Mouse (Mus musculus): ENCODE results near the gene Twf2.
A peak's percentile ranks its signal among the peaks of the same experiment; 100 is the strongest.
"Not testable (repeated sequence)": the region's sequence is repeated elsewhere in the genome, so short reads cannot be mapped to it uniquely, and the experiment has no call there.

Gene Twf2

DNA sequence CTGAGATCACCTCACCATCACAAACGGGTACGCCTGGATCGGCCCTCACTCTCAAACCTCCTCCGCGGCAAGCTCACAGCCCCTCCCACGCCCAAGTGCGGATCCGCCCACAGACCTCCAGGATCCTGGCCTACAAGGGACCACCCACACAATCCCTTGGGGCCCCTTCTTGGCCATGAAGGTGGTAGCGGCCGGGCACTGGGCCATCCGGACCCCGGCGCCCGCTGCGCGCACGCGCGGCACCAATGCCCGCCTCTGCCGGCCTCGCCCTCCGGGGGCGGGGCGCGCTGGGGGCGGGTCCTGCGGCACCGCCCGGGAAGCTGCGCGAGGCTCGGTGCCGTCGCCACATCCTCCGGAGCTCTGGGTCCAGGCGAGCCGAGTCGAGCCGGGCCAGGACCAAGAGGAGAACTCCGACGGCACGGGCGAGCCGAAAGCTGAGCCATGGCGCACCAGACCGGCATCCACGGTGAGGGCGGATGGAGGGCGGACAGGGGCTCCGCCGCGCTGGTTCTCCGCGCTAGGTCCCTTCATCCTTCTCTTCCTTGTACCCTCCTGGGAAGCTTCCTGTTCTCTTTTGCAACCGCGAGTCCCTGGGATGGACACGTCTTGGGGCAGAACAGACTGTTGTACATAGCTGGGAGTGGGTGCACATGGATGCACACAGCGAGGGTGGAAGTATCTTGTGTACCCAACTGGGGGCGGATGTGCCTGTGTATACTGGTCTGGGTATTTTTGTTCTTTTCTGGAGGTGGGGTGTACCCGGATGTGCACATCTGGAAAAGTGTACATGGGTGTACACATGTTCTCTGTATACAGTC lies at the start of gene Twf2:
TSS of gene Twf2 (plus strand) at position 290 of the 818 bp plus-strand sequence.
- DNase-seq: peak; percentile 91

DNA sequence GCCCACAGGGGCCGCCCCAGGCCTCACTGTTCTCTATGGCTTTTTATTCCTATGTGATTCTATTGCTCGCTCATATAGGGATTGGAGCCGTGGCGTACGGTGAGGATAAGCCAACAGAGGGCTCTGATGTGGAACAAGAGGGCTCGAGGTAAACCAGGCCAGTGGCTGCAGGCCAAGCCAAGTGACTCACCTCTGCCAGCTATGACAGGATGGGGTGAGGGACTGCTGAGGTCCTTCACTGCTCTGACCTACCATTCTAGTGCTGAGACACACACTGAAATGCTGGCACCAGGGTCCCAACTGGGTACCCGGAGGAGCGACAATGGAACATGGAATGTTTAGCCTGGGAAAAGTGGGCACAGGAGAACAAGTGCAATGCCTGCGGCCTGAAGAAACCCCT lies 48.8 kb upstream of the Twf2 start:
- no peak for DNase-seq

DNA sequence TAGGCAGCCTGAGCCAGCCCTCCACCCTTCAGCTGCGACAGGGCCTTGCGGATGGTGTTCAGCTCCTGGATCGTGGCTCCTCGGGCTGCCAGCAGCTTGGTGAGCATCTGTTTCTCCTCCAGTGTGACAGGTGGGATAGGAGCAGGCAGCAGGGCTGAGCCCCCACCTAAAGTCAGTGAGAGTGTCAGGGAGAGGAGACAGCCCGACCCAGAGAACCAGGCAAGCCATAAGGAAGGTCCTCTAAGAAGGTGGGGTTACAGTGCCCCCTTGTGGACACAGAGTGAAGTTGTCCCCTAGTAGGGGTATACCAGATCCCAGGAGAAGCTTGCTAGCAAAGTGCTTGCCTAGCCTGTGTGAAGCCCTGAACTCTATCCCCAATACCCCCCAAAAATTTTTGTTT lies 46.5 kb upstream of the Twf2 start:
- DNase-seq: peak; percentile 40

GRCm38 (mm10) chr9:106156921-106157622 lies 45.8 kb upstream of the Twf2 start:
- DNase-seq: no peak

DNA sequence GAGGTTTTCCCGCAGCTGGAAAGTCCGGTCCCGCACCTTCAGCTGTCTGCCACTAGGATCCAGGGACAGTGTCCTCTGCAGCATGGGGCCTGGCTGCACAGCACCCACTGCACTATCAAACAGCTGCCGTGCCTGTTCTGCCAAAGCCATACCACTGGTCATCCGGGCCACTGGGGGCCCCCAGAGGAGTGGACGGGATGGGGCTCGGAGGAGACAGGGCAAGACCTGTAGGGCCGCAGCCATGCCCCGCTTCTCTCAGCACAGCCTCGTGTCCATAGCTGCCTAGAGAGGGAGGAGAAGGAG lies 45.3 kb upstream of the Twf2 start:
- DNase-seq: no peak

DNA sequence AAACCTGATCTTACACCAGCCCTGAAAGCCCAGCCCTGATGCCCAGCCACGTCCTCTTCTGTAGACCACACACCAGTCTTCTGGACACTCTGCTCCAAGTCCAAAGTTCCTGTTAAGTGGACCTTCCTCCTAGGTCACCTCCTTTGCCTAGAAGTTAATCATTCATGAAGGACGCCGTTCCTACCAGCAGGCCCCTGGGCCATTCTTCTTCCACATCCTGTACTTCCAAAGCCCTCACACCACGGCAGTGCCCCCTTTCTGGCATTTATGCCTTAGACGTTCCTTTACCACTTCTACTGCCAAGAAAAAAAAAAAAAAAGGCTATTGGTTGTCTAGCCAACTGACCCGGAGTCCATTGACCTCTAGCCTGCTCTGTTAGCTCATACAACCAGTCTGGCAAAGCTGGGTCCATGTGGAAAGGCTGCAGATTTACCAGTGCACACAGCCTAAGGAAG lies 44.8 kb upstream of the Twf2 start, which contains the start of gene Glyctk:
TSS of gene Glyctk (minus strand) at position 102 of the 455 bp plus-strand sequence.
- no peak for DNase-seq

- no peak for DNase-seq
These were observed 43.7 kb upstream of the Twf2 start for GRCm38 (mm10) chr9:106159237-106159636.

DNA sequence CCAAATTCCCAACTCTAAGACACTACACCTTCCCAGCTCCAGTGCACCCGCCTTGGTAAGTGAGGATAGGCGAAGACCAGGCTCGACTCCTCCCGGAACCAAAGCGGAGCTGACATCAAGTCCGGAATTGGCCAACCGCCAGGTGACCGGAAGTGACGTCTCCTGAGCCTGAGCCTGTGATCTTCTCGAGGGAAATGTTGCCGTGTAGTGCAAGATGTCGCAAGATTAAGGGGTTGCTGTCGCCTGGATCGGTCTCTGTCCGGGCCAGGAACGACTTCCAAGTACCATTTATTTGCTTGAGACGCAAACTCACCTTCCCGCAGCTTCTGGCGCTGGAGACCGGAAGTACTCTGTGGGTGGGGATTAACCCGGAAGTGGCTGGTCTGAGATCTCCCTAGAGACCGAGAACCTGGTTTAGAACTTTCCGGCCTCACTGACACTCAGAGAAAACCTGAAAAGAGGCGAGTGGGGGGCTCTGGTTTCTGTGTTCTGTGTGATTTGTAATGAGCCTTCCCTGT lies 43.1 kb upstream of the Twf2 start:
- peak; percentile 91 for DNase-seq

DNA sequence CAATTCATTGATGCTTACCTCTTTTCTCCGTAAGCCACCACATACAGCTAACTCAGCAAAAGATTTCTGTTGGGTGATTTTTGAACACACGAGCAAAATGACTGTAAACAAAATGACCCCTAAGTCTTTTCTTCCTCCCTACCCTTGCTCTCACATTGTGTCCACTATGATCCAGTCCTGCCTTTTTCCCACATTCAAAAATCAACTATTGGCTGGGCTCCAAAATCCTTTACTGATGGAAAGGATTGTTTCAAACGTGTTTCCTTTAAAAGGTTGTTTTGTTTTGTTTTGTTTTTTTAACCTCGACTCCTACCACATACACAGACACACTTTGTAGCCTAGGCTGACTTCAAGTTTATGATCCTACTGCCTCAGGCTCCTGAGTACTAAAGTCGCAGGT lies 42.5 kb upstream of the Twf2 start:
- DNase-seq: no peak

DNA sequence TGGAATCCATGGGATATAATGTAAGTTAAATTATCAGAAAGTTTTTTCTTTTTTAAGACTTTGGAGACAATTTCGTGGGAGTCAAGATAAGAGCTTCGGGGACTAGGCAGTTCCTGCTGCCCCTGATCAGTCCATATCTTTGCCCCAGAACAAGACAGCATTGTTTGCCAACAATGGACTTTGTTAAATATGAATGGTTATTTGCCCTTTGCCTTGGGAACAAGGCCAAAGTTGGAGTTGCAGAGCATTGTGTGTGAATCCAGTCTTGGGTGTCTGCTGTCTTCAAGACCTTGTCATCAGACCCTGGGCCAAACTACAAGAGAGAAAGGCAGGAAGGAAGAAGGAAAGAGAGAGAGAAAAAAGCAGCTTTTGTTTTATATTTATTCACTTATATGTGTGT lies 36.2 kb upstream of the Twf2 start:
- no peak for DNase-seq

GRCm38 (mm10) chr9:106167241-106167640 lies 35.7 kb upstream of the Twf2 start:
- DNase-seq: no peak

DNA sequence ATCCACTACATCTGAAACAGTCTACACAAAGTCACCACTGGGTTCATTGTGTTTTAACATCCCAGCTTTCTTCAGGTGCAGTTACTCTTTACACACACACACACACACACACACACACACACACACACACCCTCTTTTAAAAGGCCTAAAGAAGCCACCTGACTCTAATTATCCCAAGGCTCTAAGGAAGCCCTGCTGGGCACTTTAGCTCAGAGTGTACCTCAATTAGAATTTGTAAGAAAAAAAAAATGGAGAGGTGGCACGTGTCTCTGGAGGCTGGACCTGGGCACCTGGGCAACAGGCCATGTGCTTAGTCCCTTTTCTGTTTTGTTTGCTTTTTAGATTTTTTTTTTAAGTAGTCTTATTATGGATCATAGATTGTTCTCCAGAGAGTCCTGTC lies 35.2 kb upstream of the Twf2 start:
- DNase-seq: no peak

DNA sequence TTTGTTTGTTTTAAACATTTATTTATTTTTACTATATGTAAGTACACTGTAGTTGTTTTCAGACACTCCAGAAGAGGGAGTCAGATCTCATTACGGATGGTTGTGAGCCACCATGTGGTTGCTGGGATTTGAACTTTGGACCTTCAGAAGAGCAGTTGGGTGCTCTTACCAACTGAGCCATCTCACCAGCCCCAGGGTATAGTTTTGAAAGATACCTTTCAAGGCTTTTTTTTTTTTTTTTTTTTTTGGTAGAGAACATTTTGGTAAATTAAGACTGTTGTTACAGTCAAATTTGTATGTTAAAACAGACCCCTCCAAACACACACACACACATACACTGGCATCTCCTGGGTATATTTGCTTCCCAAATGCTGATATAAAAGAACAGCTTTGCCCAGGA lies 33.9 kb upstream of the Twf2 start:
- DNase-seq: not testable (repeated sequence)

GRCm38 (mm10) chr9:106169917-106170316 lies 33.0 kb upstream of the Twf2 start:
- no peak for DNase-seq

- peak; percentile 90 for DNase-seq
These were observed 32.2 kb upstream of the Twf2 start, which contains the start of gene Wdr82 for GRCm38 (mm10) chr9:106170556-106171345. Wdr82 (plus strand) TSS chr9:106170928.

DNA sequence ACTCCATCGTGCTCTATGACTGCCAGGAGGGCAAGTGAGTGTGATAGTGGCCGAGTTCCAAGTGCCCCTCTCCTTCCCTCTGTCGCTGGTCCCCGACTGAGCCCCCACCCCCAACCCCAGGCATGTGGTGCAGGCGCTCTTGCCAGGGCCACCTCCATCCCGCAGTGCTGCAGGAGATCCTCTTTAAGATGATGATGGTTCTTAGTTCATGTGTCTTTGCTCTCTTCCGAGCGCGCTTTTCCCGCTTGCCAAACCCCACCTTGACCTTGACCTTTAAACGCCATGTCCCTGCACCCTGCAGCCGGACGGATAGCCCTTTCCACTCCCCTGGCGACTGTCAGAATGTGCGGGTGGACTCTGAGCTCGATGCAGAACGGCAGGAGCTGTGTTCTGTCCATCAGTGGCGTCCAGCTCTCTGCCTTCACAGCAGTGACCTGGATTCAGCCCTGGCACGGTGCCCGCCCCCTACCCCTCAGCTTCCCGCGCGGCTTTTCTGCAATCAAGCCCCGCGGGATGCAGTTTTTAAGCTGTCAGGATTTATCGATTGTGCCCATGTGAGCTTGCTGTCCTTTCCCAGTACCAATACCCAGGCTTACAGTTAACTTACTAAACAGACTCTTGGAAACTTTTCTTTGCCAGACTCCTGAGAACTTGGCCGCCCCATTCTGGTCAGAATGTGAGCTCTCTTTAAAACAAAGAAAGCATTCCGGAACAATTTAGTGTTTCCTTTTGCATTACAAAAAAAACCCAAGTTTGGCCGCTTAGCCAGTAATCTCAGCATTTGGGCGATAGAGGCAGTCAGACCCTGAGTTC lies 31.4 kb upstream of the Twf2 start:
- peak; percentile 57 for DNase-seq

DNA sequence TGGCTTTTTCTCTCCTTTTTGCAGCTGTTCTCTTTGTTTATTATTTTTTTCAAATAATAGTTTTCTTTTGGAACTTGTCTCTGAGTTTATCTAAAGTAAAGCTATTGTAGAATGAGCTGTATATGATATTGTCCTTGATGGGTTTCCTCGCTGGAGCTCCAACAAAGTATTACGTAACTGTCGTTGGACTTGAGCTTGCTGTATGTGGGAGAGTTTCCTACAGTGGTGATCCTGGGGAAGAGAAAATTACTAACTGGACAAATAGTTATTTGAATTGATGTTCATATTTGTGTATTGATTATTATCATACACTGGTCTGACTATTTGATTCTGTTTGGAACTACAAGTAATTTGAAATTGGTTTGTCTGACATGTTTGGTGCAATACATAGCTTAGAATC lies 30.4 kb upstream of the Twf2 start:
- DNase-seq: no peak

GRCm38 (mm10) chr9:106173363-106173762 lies 29.5 kb upstream of the Twf2 start:
- DNase-seq: no peak

DNA sequence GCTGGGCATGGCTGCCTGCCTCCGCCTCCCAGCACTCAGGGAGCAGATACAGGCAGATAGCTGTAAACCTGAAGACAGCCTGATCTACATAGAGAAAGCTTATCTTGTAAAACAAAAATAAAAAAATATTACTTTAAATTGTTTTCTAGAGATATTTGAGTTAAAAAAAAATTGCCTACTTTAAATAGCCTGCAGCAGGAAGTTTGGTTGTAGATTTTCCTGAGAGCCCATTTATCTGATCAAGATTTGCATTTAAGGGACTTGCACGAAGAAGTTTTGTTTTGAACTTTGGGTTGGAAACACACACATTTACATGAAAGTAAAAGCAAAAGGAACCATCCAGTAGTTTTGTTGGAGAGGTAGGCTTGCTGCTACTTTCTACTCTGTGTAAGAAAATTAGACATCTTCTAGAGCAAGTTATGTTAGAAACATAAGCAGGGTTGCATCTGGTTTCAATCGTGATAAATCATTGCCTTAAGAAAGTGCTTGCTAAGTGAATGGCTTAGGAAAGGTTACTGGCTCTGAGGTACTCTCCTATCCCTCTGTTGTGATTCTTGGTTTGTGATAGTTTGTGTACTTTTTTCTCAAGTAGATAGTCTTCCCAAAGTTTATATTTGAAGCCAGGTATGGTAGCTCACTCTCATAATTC lies 27.2 kb upstream of the Twf2 start:
- DNase-seq: no peak

DNA sequence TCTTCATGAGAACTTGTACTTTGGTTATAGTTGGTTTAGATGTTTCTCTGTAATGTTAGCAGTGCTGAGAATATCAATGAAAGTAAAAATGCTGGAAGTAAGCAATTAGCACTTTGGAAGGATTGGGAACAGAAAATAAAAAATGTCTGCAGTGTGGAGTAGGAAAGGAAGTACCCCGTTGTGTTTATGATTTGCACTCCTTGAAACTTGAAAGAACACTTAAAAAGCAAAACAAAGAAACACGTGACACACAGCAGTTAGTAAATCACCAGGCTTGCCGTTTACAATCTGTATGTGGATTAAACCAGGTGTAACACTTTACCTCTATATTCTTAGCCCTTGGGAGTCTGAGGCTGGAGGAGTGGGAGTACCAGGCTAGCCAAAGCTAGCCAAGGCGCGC lies 26.1 kb upstream of the Twf2 start:
- no peak for DNase-seq

DNA sequence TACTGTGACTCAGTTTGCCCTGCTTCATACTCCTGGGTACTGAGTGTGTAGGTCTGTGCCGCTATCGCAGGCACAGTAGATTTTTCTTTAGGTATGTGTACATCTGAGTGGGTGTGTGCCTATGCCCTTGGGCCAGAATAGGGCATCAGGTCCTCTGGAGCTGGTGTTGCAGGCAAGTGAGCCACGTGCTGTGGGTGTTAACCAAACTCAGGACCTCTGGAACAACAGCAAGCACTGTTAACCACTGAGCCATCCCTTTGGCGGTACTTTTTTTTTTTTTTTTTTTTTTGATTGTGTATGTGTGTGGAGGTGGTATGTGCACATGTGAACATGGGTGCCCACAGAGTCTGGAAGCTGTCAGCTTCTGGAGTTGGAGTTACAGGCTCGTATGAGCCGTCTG lies 25.1 kb upstream of the Twf2 start:
- DNase-seq: no peak

DNA sequence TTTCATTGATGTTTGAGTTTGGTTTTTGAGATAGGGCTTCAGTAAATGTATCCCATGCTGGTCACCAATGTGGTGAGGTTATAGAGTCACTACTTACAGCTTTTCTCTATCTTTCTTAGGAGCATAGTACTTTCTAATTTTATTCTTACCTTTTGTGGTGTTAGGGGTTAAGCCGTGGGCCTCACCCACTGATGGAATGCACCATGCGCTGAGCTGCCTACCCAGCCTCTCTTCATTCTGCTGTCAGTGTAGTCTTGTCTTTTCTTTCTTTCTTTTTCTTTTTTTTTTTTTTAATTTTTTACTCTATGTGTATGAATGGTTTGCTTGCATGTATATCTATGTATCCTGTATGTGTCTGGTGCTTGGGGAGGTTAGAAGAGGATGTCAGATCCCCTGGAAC lies 23.5 kb upstream of the Twf2 start:
- no peak for DNase-seq
